Mouse (Mus musculus) lung, adult 2 months (tissue): ENCODE data around the gene Prss27.

Experiments
- CTCF ChIP-seq: fragments of 200-500 bp; IDR thresholded peaks from 2 replicates; pipeline ENCODE4 v1.5.1; 2011; ENCODE audit warnings: mild to moderate bottlenecking, low read length, control low read depth; ENCODE audit not compliant: insufficient read depth
- POLR2A ChIP-seq: fragments of 200-500 bp; IDR thresholded peaks from 2 replicates; pipeline ENCODE4 v1.6.1; 2011; ENCODE audit warnings: low read depth, mild to moderate bottlenecking, control low read depth, low read length, borderline replicate concordance; ENCODE audit errors: extremely low read depth

DNA sequence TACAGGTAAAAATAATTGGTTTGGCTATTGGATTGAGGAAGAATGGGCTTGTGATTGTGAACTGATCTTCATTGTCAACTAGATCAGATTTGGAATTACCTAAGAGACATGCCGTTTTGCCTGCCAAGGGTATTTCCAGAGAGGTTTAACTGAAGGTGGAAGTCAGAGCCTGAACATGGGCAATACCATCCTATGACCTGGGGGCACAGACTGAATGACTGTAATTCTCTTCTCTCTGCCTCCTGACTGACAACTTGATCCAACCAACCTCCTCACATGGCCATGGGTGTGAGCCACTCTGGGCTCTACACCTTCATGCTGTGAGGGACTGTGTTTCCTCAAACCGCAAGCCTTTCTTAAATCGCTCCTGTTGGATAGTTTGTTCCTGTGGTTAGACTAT, 32.9 kb upstream of the Prss27 start:
- TF ChIP-seq CTCF (no peak), POLR2A (no peak)
